Mouse (Mus musculus) heart, embryonic 14.5 days (tissue): Measurements from ENCODE around the gene Itpr2. TPM values are rescaled to one million over a fixed set of nuclear protein-coding genes. Genes with fewer than 3 reads are reported as not detected.

Experiments used
- ATAC-seq: fragments of 200-750 bp; cut with Nextera tagmentation; 2 replicates; pipeline ENCODE4 v1.8.0; 2017; ENCODE audit warnings: low read depth, moderate TSS enrichment; ENCODE audit not compliant: insufficient number of reproducible peaks, insufficient read depth, low FRiP score
- H3K27ac ChIP-seq, 2 experiments: fragments of 200-500 bp in 1 of 2; fragments of 300-500 bp in 1 of 2; sonication (generic) in 1 of 2; replicated peaks in 1 of 2; 2 replicates each; pipeline ENCODE4 v1.5.1; 2012 to 2014; ENCODE audit warnings: low read depth in 2 of 2, low read length in 2 of 2, control low read depth in 1 of 2, mild to moderate bottlenecking in 1 of 2, mixed read lengths in 1 of 2; ENCODE audit not compliant: control insufficient read depth in 1 of 2, insufficient read depth in 1 of 2
- H3K27me3 ChIP-seq: fragments of 300-500 bp; sonication (generic); 2 replicates; pipeline ENCODE4 v1.6.1; 2014; ENCODE audit warnings: mild to moderate bottlenecking, low read length, control low read depth; ENCODE audit not compliant: control insufficient read depth, insufficient read depth
- H3K36me3 ChIP-seq: fragments of 300-500 bp; sonication (generic); 2 replicates; pipeline ENCODE4 v1.6.1; 2014; ENCODE audit warnings: mild to moderate bottlenecking, control low read depth, low read length, mixed read lengths; ENCODE audit not compliant: control insufficient read depth, insufficient read depth
- H3K4me1 ChIP-seq, 2 experiments: fragments of 200-500 bp in 1 of 2; fragments of 300-500 bp in 1 of 2; sonication (generic) in 1 of 2; 2 replicates each; pipeline ENCODE4 v1.6.1; 2012 to 2014; ENCODE audit warnings: low read length in 2 of 2, control low read depth in 1 of 2, mixed read lengths in 1 of 2; ENCODE audit not compliant: control insufficient read depth in 2 of 2, insufficient read depth in 2 of 2
- H3K4me2 ChIP-seq: fragments of 300-500 bp; sonication (generic); 2 replicates; pipeline ENCODE4 v1.6.1; 2014; ENCODE audit warnings: mild to moderate bottlenecking, low read length
- H3K4me3 ChIP-seq, 2 experiments: fragments of 200-500 bp in 1 of 2; fragments of 300-500 bp in 1 of 2; sonication (generic) in 1 of 2; 2 replicates each; pipeline ENCODE4 v1.5.1; 2012 to 2014; ENCODE audit warnings: low read length in 2 of 2, mild to moderate bottlenecking in 2 of 2, control low read depth in 1 of 2, low read depth in 1 of 2, moderate library complexity in 1 of 2; ENCODE audit not compliant: control insufficient read depth in 1 of 2, insufficient read depth in 1 of 2
- H3K9ac ChIP-seq: fragments of 300-500 bp; sonication (generic); 2 replicates; pipeline ENCODE4 v1.6.1; 2014; ENCODE audit warnings: mild to moderate bottlenecking, low read length
- H3K9me3 ChIP-seq: fragments of 300-500 bp; sonication (generic); 2 replicates; pipeline ENCODE4 v1.6.1; 2016; ENCODE audit warnings: low read length, control low read depth; ENCODE audit not compliant: control insufficient read depth
- WGBS: fragments of 180-500 bp; shearing (Covaris S2); extraction: QIAGEN DNeasy Blood & Tissue Kit; methylation state at CpG from one replicate; pipeline ENCODE4 v1.1.7; 2014; 5-methylcytosine and 5-hydroxymethylcytosine counted together
- polyA plus RNA-seq: library from polyadenylated mRNA; unstranded; fragments of >200 nt; fragmentation: Nextera tagmentation; extraction: Ambion mirVana; gene quantifications from 2 replicates; pipeline ENCODE4 v1.2.1, GENCODE M21; 2014

Gene Itpr2
- polyA plus RNA-seq, 1 experiment from 2014 or later: 43.4 TPM

DNA sequence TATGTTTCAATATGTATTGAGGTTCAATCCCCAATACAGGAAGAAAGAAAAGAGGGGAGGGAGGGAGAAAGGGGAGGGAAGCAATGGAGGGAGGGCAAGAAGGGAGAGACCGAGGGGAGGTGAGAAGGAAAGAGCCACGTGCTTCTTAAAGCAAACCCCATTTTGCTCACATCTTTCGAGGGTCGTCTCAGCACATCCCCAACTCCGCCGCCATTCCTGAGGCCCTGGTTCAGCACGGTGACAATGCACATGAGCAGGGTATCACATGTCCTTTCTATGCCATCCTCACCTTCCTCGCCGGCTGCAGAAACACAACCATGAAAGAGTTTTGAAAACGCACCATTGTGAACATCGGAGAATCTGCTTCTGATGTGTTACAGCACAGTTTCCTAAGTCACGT is 343.3 kb downstream of the Itpr2 start:
- no peak overlapping the region for H3K4me2 ChIP-seq
- no peaks in the 10 kb centered on the region for H3K27me3 ChIP-seq
- peaks cover 6 to 17% of the 10 kb centered on the region in 2 experiments for H3K4me1 ChIP-seq
- H3K9me3 ChIP-seq: no peaks in the 10 kb centered on the region
- H3K27ac ChIP-seq: no peak overlapping the region
- no peak overlapping the region for H3K9ac ChIP-seq
- peaks cover 22% of the 10 kb centered on the region for H3K36me3 ChIP-seq
- H3K4me3 ChIP-seq: no peak overlapping the region
- WGBS: 92% methylated on average over 12 of the region's 12 CpGs
- ATAC-seq: no peak

DNA sequence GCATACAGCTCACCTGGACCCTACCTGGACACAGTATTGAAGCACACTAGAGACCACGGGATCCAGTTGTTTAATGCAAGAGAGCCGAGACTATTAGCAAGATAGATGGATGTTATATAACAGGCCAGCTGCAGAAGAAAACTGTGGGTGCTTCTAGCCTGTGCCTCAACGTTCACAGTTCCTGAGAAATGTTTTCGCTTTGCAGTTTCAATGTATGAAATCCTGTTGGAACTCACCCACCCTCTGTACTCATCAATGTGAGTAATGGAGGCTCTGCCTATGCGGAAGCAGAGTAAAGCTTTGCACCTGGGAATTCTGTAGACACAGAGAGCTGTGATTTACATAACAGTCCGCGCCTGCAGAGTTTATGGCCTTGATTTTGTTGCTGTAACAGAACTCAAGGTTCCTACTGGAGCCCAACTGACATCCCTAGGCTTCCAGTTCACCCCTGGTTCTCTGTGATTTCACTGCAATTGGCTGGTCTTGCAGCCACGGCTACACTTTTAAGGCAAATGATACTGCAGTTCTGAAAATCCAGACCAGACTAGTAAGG is 344.0 kb downstream of the Itpr2 start:
- no peak for ATAC-seq
- H3K36me3 ChIP-seq: peaks cover 22% of the 10 kb centered on the region
- H3K27ac ChIP-seq: no peak overlapping the region
- no peaks in the 10 kb centered on the region for H3K27me3 ChIP-seq
- peaks cover 5 to 17% of the 10 kb centered on the region in 2 experiments for H3K4me1 ChIP-seq
- no peak overlapping the region for H3K9ac ChIP-seq
- no peak overlapping the region for H3K4me3 ChIP-seq
- H3K9me3 ChIP-seq: no peaks in the 10 kb centered on the region
- 93% methylated on average over 8 of the region's 8 CpGs for WGBS
- no peak overlapping the region for H3K4me2 ChIP-seq

DNA sequence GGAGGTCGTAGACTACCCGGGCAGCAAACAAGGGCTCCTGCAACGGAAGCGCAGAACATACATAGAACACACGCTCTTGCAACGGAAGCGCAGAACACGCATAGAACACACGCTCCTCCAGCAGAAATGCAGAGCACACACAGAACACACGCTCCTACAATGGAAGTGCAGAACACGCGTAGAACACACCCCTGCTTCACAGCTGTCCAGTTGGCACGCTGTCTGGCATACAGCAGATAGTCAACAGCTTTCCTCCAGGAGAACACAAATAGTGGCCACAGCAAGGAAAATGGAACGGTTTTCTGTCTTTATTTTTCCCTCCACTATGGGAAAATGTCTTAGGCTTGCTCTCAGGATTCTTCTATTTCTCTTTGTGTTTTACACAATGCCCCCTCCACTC is 344.9 kb downstream of the Itpr2 start:
- H3K9ac ChIP-seq: no peak overlapping the region
- no peaks in the 10 kb centered on the region for H3K27me3 ChIP-seq
- no peak overlapping the region for H3K27ac ChIP-seq
- H3K36me3 ChIP-seq: peaks cover 31% of the 10 kb centered on the region
- no peak for ATAC-seq
- peaks cover 2 to 12% of the 10 kb centered on the region in 2 experiments; a peak in 3 of 4 replicates for H3K4me1 ChIP-seq
- no peak overlapping the region for H3K4me2 ChIP-seq
- no peak overlapping the region for H3K4me3 ChIP-seq
- 94% methylated on average over 14 of the region's 14 CpGs for WGBS
- no peaks in the 10 kb centered on the region for H3K9me3 ChIP-seq

DNA sequence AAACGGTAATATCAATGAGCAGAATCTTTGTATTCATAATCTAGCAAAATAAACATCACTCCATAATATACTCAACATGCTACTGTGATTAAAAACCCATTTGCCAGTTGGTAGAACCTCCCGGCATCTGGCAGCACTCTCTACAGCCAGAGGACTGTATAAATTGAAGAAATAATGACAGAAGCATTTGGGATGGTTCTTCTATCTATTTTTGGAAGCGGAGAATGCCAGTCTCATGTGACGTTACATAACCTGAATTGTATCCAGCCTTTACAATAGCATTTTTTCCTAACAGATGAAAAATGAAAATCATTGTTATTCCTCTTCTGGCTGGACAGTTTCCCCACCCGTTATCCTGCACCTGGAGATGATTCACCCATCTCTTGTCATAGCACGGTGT is 345.5 kb downstream of the Itpr2 start:
- H3K9me3 ChIP-seq: no peaks in the 10 kb centered on the region
- no peak for ATAC-seq
- H3K4me3 ChIP-seq: no peak overlapping the region
- H3K27me3 ChIP-seq: no peaks in the 10 kb centered on the region
- no peak overlapping the region for H3K4me2 ChIP-seq
- H3K9ac ChIP-seq: no peak overlapping the region
- H3K36me3 ChIP-seq: peaks cover 36% of the 10 kb centered on the region
- H3K27ac ChIP-seq: no peak overlapping the region
- peaks cover 2 to 12% of the 10 kb centered on the region in 2 experiments; a peak in 3 of 4 replicates for H3K4me1 ChIP-seq
- WGBS: 78% methylated on average over 6 of the region's 6 CpGs

DNA sequence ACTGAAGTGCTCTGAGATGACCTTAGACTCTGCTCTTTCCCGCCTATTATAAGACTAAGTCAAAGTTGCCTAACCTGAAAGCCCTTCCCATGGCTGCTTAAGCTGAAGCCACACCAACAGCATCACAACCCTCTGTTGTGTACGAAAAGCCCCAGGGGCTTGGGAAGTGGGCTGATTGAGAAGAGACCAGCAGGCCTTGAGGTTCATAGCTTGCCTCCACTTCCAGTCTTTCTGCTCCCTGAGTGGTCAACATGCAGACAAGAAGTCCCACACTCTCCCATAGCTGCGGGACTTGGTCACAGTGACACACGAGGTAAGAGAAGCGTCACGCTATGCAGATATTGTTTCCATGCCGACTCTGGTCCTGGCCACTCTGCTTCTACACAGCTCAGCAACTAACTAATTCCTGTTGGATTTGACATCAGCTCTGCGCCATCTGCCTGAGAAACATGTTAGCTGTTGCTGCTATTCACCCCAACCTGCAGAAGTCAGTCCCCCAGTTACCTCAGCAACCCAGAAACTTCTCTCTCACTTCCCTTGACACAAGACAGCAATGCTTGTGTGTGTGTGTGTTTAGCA is 346.8 kb downstream of the Itpr2 start:
- H3K9ac ChIP-seq: no peak overlapping the region
- 83% methylated on average over 8 of the region's 8 CpGs for WGBS
- no peaks in the 10 kb centered on the region for H3K27me3 ChIP-seq
- peaks cover 47% of the 10 kb centered on the region for H3K36me3 ChIP-seq
- H3K4me3 ChIP-seq: no peak overlapping the region
- no peak overlapping the region for H3K27ac ChIP-seq
- ATAC-seq: no peak
- peaks cover 2 to 8% of the 10 kb centered on the region in 2 experiments; a peak in 3 of 4 replicates for H3K4me1 ChIP-seq
- H3K4me2 ChIP-seq: no peak overlapping the region
- H3K9me3 ChIP-seq: no peaks in the 10 kb centered on the region

DNA sequence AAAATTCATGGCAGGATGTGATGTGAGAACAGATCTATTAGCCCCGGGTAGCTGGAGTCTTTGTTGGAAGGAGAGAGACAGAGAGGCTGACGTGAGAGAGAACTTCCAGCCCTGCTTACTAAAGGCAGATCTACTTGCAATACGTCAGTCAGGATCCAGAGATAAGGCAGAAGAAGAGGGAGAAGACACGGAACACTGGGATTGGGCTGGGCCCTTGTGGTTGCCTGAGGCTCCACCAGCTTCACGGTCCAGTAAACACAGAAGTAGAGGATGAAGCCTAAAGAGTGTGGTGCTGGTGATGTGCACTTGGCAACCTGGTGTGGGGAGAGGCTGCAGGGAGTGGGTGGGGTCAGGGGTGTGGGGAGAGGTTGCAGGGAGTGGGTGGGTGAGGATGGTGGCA is 349.2 kb downstream of the Itpr2 start:
- Histone ChIP-seq H3K36me3 (peaks cover 51% of the 10 kb centered on the region), H3K27me3 (no peaks in the 10 kb centered on the region)
- WGBS: 43% methylated on average over 5 of the region's 5 CpGs

DNA sequence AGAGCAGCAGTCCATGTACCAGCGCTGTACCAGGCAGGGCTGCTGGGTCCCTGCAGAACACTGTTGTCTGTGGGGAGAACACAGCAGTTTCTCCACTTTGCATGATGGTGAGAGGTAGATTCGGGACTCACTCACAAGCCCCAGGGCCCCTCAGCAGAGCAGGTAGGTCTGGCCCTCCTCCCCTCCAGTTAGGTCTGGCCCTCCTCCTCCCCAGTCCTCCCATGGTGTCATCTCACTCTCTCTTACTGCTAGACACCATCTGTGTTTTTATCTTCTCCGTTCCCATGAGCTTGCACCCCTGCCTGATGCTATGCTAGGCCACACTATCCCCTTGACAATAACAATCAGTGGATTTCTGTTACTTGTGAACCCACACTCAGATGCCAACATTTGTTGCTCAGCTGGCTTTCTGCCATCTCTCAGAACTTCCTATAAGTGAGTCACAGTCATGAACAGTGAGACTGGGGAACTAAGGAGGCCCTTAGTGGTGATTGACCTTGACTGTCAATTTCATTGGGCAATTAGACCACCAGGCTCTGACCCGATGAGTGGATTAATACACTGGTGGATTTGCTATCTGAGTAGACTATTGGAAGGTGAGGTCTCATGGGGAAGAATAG is 360.9 kb downstream of the Itpr2 start:
- Histone ChIP-seq H3K27me3 (no peaks in the 10 kb centered on the region), H3K4me1 (peaks cover 13 to 14% of the 10 kb centered on the region in 2 experiments), H3K4me3 (no peak overlapping the region), H3K4me2 (no peak overlapping the region), H3K27ac (no peak overlapping the region), H3K9me3 (peaks cover 6% of the 10 kb centered on the region), H3K9ac (no peak overlapping the region), H3K36me3 (peaks cover 27% of the 10 kb centered on the region)
- 88% methylated on average over 4 of the region's 4 CpGs for WGBS
- ATAC-seq: no peak

More for the DNA sequence above, 349.2 kb downstream of the Itpr2 start:
- H3K4me2 ChIP-seq: no peak overlapping the region
- no peaks in the 10 kb centered on the region for H3K9me3 ChIP-seq
- H3K4me1 ChIP-seq: 0 out of 4 replicates have a peak, but pooled peaks cover 0 to 2% of the 10 kb centered on the region in 2 experiments
- H3K9ac ChIP-seq: no peak overlapping the region
- H3K4me3 ChIP-seq: no peak overlapping the region
- no peak overlapping the region for H3K27ac ChIP-seq
- no peak for ATAC-seq
